Mouse (Mus musculus) kidney, postnatal 0 days (tissue): ENCODE data around the gene Bbs1. TPM values are rescaled to one million over a fixed set of nuclear protein-coding genes. Genes with fewer than 3 reads are reported as not detected.

Experiments used
- ATAC-seq: fragments of 200-750 bp; cut with Nextera tagmentation; replicated peaks from 2 replicates; pipeline ENCODE4 v1.8.0; 2017; ENCODE audit warnings: low read depth, moderate number of reproducible peaks, moderate TSS enrichment, moderate library complexity; ENCODE audit not compliant: low FRiP score
- DNase-seq: peaks from one replicate; pipeline ENCODE4 v3.0.0-alpha.2; 2016; ENCODE audit warnings: low spot score
- H3K27ac ChIP-seq: fragments of 300-500 bp; sonication (generic); 2 replicates; pipeline ENCODE4 v1.5.1; 2014; ENCODE audit warnings: mild to moderate bottlenecking
- H3K27me3 ChIP-seq: fragments of 300-500 bp; sonication (generic); 2 replicates; pipeline ENCODE4 v1.6.1; 2014; ENCODE audit warnings: low read length, mixed read lengths; ENCODE audit not compliant: insufficient read depth
- H3K36me3 ChIP-seq: fragments of 300-500 bp; sonication (generic); 2 replicates; pipeline ENCODE4 v1.6.1; 2014; ENCODE audit warnings: low read length, mixed read lengths; ENCODE audit not compliant: insufficient read depth
- H3K4me1 ChIP-seq: fragments of 300-500 bp; sonication (generic); replicated peaks from 2 replicates; pipeline ENCODE4 v1.6.1; 2014; ENCODE audit warnings: antibody characterized with exemption, low read length, mixed read lengths; ENCODE audit not compliant: insufficient read depth
- H3K4me2 ChIP-seq: fragments of 300-500 bp; sonication (generic); 2 replicates; pipeline ENCODE4 v1.6.1; 2014; ENCODE audit warnings: mild to moderate bottlenecking, low read length, moderate library complexity, mixed read lengths
- H3K4me3 ChIP-seq: fragments of 300-500 bp; sonication (generic); replicated peaks from 2 replicates; pipeline ENCODE4 v1.5.1; 2014; ENCODE audit warnings: low read depth, low read length
- H3K9ac ChIP-seq: fragments of 300-500 bp; sonication (generic); 2 replicates; pipeline ENCODE4 v1.6.1; 2014; ENCODE audit warnings: low read depth, low read length
- H3K9me3 ChIP-seq: fragments of 300-500 bp; sonication (generic); replicated peaks from 2 replicates; pipeline ENCODE4 v1.6.1; 2016; ENCODE audit warnings: low read length, inconsistent platforms, mixed read lengths
- CTCF ChIP-seq: IDR thresholded peaks from 2 replicates; pipeline ENCODE4 v1.5.1; 2016; ENCODE audit warnings: antibody characterized with exemption, low read depth, mild to moderate bottlenecking, moderate library complexity
- WGBS: fragments of 180-500 bp; shearing (Covaris S2); extraction: QIAGEN DNeasy Blood & Tissue Kit; methylation state at CpG from one replicate; pipeline ENCODE4 v1.1.7; 2014; 5-methylcytosine and 5-hydroxymethylcytosine counted together
- polyA plus RNA-seq: library from polyadenylated mRNA; unstranded; fragments of >200 nt; fragmentation: Nextera tagmentation; extraction: Ambion mirVana; gene quantifications from 2 replicates; pipeline ENCODE4 v1.2.1, GENCODE M21; 2015

Gene Bbs1
- polyA plus RNA-seq, 1 experiment from 2014 or later, result 4.9 TPM

- H3K4me1 ChIP-seq, result no peaks in the 10 kb centered on the region
- no peak overlapping the region for H3K4me2 ChIP-seq
- H3K9ac ChIP-seq, result no peak overlapping the region
- ATAC-seq (no peak), DNase-seq (no peak)
- 86% methylated on average over 10 of the region's 10 CpGs for WGBS
- H3K36me3 ChIP-seq, result peaks cover 76% of the 10 kb centered on the region
- TF ChIP-seq CTCF, result no peak
- no peaks in the 10 kb centered on the region for H3K27me3 ChIP-seq
- H3K27ac ChIP-seq, result no peak overlapping the region
- no peaks in the 10 kb centered on the region for H3K9me3 ChIP-seq
- H3K4me3 ChIP-seq, result no peak overlapping the region
Measured at GRCm38 (mm10) chr19:4916827-4917226, 10.4 kb upstream of the Bbs1 start.

GRCm38 (mm10) chr19:4915924-4916603, 9.6 kb upstream of the Bbs1 start:
- no peak for DNase-seq
- H3K4me2 ChIP-seq, result no peak overlapping the region
- H3K36me3 ChIP-seq, result peaks cover 70% of the 10 kb centered on the region
- no peaks in the 10 kb centered on the region for H3K27me3 ChIP-seq
- H3K4me1 ChIP-seq, result no peaks in the 10 kb centered on the region
- no peak for ATAC-seq
- 92% methylated on average over 15 of the region's 15 CpGs for WGBS
- no peak overlapping the region for H3K27ac ChIP-seq
- no peak overlapping the region for H3K4me3 ChIP-seq
- H3K9me3 ChIP-seq, result no peaks in the 10 kb centered on the region
- H3K9ac ChIP-seq, result no peak overlapping the region
- no peak for TF ChIP-seq CTCF

- no peak for ATAC-seq
- DNase-seq, result no peak
- H3K4me1 ChIP-seq, result 0 out of 2 replicates have a peak, but pooled peaks cover 2% of the 10 kb centered on the region
- H3K4me3 ChIP-seq, result no peak overlapping the region
- H3K4me2 ChIP-seq, result no peak overlapping the region
- no peak for TF ChIP-seq CTCF
- no peaks in the 10 kb centered on the region for H3K27me3 ChIP-seq
- peaks cover 27% of the 10 kb centered on the region for H3K36me3 ChIP-seq
- H3K9me3 ChIP-seq, result no peaks in the 10 kb centered on the region
- H3K9ac ChIP-seq, result no peak overlapping the region
- WGBS, result 94% methylated on average over 7 of the region's 7 CpGs
- H3K27ac ChIP-seq, result no peak overlapping the region
Measured at GRCm38 (mm10) chr19:4909376-4909775, 2.9 kb upstream of the Bbs1 start.

- Histone ChIP-seq H3K36me3 (peaks cover 16% of the 10 kb centered on the region; the same call in 1 of the 2 replicates), H3K4me2 (no peak overlapping the region), H3K4me1 (0 out of 2 replicates have a peak, but pooled peaks cover 2% of the 10 kb centered on the region), H3K9me3 (no peaks in the 10 kb centered on the region), H3K27me3 (no peaks in the 10 kb centered on the region), H3K27ac (no peak overlapping the region), H3K4me3 (no peak overlapping the region), H3K9ac (no peak overlapping the region)
- DNase-seq, result peak; percentile 26
- TF ChIP-seq CTCF, result peak; percentile 69
- no peak for ATAC-seq
- 87% methylated on average over 4 of the region's 4 CpGs for WGBS
Measured at GRCm38 (mm10) chr19:4908107-4908506, 1.7 kb upstream of the Bbs1 start.

- no peak overlapping the region for H3K9ac ChIP-seq
- no peak overlapping the region for H3K4me2 ChIP-seq
- no peaks in the 10 kb centered on the region for H3K9me3 ChIP-seq
- no peak for ATAC-seq
- WGBS, result 69% methylated on average over 3 of the region's 3 CpGs
- H3K36me3 ChIP-seq, result 0 out of 2 replicates have a peak, but pooled peaks cover 4% of the 10 kb centered on the region
- no peak for DNase-seq
- no peaks in the 10 kb centered on the region for H3K4me1 ChIP-seq
- no peak for TF ChIP-seq CTCF
- H3K27ac ChIP-seq, result no peak overlapping the region
- H3K27me3 ChIP-seq, result no peaks in the 10 kb centered on the region
- no peak overlapping the region for H3K4me3 ChIP-seq
Measured at GRCm38 (mm10) chr19:4899888-4900287, 6.5 kb downstream of the Bbs1 start.

- Histone ChIP-seq H3K4me2 (no peak overlapping the region), H3K4me3 (no peak overlapping the region), H3K9ac (no peak overlapping the region), H3K4me1 (no peaks in the 10 kb centered on the region), H3K27me3 (no peaks in the 10 kb centered on the region), H3K36me3 (0 out of 2 replicates have a peak, but pooled peaks cover 4% of the 10 kb centered on the region), H3K27ac (no peak overlapping the region), H3K9me3 (no peaks in the 10 kb centered on the region)
- DNase-seq (peak; percentile 51), ATAC-seq (no peak)
- no peak for TF ChIP-seq CTCF
- WGBS, result 24% methylated on average over 9 of the region's 9 CpGs
Measured at GRCm38 (mm10) chr19:4898972-4899371, 7.5 kb downstream of the Bbs1 start.
